Mouse (Mus musculus): ENCODE measurements at regions not wholly inside any gene's neighbourhood (a gene's known extent, or its start where the extent isn't known, plus 50 kb on each side); places are given as distances from the start of the nearest gene placed in this dataset.

DNA sequence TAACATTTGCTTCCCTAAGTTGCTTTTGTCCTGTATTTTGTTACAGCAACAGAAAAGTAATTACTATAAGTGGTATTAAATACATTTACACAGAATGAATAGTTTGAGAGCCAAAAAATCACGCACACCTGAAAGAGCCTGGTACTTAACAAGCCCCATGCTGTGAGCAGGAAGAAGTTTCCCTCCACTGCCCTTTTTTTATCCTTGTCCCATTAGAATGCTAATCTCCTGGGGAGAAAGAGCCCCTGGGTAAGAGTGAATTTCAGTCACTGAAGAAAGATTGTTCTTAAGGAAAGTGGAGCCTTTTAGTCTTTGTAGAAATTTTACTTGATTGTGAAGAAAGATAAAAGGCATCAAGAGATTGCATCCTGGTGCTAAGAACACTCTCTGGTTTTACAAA is 980.2 kb downstream of the Dpp10 start:
- peak; percentile 61 for DNase-seq (ENCODE audit: low read depth, low spot score)
